Mouse (Mus musculus) thymus, postnatal 14 days (tissue): Measurements from ENCODE around the gene Myadml2.

ENCODE experiments used
- DNase-seq: peaks from one replicate; pipeline ENCODE4 v3.0.0; 2021

Myadml2 gene

GRCm38 (mm10) chr11:120629341-120629730 is 18.6 kb downstream of the Myadml2 start:
- DNase-seq: peak; percentile 83

- DNase-seq: no peak
Measured at GRCm38 (mm10) chr11:120628601-120629340, 19.2 kb downstream of the Myadml2 start.

- DNase-seq: peak; percentile 77
Measured at GRCm38 (mm10) chr11:120627468-120628300, 20.3 kb downstream of the Myadml2 start.

- DNase-seq: no peak
Measured at GRCm38 (mm10) chr11:120626785-120627467, 21.0 kb downstream of the Myadml2 start.

- no peak for DNase-seq
Measured at GRCm38 (mm10) chr11:120625152-120625775, 22.7 kb downstream of the Myadml2 start, which contains the start of gene Sirt7. Gene Sirt7 (minus strand): TSS chr11:120625240.

GRCm38 (mm10) chr11:120624680-120625111 is 23.3 kb downstream of the Myadml2 start:
- peak; percentile 92 for DNase-seq

GRCm38 (mm10) chr11:120623961-120624679 is 23.8 kb downstream of the Myadml2 start:
- DNase-seq: peak; percentile 86

GRCm38 (mm10) chr11:120622805-120623204 is 25.2 kb downstream of the Myadml2 start:
- DNase-seq: no peak

GRCm38 (mm10) chr11:120620195-120620594 is 27.8 kb downstream of the Myadml2 start:
- DNase-seq: no peak

- DNase-seq: no peak
Measured at GRCm38 (mm10) chr11:120618619-120619535, 29.1 kb downstream of the Myadml2 start.

- DNase-seq: peak; percentile 96
Measured at GRCm38 (mm10) chr11:120617519-120618112, 30.3 kb downstream of the Myadml2 start, which contains the start of gene Pcyt2. Gene Pcyt2 (minus strand): TSS chr11:120617936.

GRCm38 (mm10) chr11:120616617-120617294 is 31.2 kb downstream of the Myadml2 start:
- no peak for DNase-seq

- DNase-seq: no peak
Measured at GRCm38 (mm10) chr11:120615606-120616203, 32.3 kb downstream of the Myadml2 start.

GRCm38 (mm10) chr11:120615167-120615566 is 32.8 kb downstream of the Myadml2 start:
- no peak for DNase-seq

- no peak for DNase-seq
Measured at GRCm38 (mm10) chr11:120613976-120614375, 34.0 kb downstream of the Myadml2 start.

- no peak for DNase-seq
Measured at GRCm38 (mm10) chr11:120613481-120613972, 34.4 kb downstream of the Myadml2 start.

- peak; percentile 83 for DNase-seq
Measured at GRCm38 (mm10) chr11:120612763-120613162, 35.2 kb downstream of the Myadml2 start.

- no peak for DNase-seq
Measured at GRCm38 (mm10) chr11:120610477-120611046, 37.4 kb downstream of the Myadml2 start.

- DNase-seq: no peak
Measured at GRCm38 (mm10) chr11:120609250-120609649, 38.7 kb downstream of the Myadml2 start.
